Mouse (Mus musculus): ENCODE results near the gene Rbx1.

Rbx1 gene

DNA sequence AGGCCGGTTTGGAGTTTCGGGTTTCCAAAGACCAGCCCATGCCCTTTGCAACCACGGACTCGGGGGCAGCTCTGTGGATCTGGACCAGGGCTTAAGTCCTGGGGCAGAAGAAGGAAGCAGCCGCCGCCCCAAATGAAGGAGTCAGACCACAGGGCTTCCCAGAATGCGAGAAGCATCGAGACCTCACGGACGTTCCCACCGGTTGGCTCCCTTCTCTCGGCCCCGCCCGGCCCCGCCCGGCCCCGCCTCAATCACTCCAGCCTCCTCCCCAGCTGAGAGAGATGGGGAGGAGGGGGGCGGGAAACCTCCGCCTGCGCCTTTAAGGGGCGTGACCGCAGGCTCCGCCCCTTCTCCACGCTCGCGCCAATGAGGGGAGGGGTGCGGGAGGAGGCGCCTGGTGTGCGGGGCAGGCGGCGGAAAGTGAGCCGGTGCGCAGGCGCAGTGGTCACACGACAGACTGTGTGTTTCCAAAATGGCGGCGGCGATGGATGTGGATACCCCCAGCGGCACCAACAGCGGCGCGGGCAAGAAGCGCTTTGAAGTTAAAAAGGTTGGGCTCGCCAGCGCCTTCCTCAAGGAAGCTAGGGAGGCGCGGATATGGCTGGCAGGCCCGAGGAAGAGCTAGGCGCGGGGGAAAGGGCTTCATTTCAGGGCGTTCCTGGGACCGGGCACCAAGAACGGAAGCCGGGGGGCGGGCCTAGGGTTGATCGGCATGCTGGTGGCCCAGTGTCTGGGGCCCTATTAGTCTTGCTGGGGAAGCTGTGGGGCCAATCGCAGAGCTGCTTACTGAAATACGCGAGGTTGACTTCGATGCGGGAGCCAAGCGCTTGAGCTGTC lies at the start of gene Rbx1:
Rbx1 (plus strand) TSS at position 396 of the 837 bp plus-strand sequence.
- under 1% methylated on average over 62 of the region's 62 CpGs for WGBS

GRCm38 (mm10) chr15:81416763-81417310 lies 49.3 kb upstream of the Rbx1 start:
- WGBS = 15% methylated on average over 22 of the region's 22 CpGs

DNA sequence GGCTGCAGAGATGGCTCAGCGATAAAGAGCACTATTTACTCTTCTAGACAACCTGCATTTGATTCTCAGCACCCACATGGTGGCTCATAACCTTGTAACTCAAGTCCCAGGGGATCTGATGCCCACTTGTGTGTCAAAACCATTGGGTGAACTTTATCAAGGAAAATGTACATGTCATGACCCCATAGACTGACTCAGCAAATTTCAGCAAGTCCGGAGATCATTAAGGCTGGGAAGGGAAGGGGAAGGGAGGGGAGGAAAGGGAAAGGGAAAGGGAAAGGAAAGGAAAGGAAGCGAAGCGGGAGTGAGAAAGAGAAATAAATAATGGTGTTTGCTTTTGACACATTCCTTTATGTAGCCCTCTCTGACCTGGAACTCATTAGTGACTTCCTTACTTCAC lies 48.0 kb upstream of the Rbx1 start:
- 93% methylated on average over 4 of the region's 4 CpGs for WGBS

DNA sequence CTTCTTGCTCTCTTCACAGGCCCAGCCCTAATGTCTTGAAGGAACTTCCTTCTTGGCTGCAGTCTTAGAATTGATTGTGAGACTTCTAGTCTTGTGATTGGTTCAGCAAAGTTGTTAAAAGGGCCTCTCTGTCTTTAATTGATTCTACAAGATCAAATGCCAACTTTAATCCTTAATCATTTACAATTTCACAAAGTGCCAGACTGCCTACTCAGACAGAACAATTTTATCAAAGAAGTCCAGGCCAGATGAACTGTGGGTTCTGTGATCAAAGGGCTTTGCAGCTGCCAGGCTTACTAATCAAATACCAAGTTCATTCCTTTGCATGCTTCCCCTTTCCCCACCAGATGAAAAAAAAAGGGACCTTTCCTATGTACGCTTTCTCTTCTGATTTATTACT lies 44.6 kb upstream of the Rbx1 start:
- WGBS = 60% methylated on average over 1 of the region's 1 CpGs

GRCm38 (mm10) chr15:81422156-81422681 lies 43.9 kb upstream of the Rbx1 start:
- 50% methylated on average over 7 of the region's 7 CpGs for WGBS

- WGBS = 93% methylated on average over 3 of the region's 3 CpGs
Observed at GRCm38 (mm10) chr15:81425311-81425710, 40.8 kb upstream of the Rbx1 start.

- WGBS = 78% methylated on average over 2 of the region's 2 CpGs
Observed at GRCm38 (mm10) chr15:81427947-81428346, 38.1 kb upstream of the Rbx1 start.

GRCm38 (mm10) chr15:81431195-81431594 lies 34.9 kb upstream of the Rbx1 start:
- 84% methylated on average over 1 of the region's 1 CpGs for WGBS

DNA sequence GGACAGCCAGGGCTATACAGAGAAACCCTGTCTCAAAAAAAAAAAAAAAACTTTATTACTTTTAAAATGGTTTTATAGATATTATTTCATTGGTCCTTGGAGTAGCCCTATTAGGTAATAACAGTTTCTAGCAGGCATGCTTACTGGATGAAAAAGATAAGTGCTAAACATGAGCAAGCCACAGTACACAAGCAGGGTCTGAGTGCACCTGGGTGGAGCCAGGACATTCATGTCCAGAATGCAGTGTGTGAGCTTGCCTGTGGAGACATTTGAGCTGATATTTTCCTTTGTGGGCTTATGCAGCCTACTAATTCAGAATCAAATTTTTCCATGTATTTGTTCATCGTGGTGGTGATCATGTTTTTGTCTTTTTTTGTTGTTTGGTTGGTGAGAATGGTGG lies 27.8 kb upstream of the Rbx1 start:
- WGBS = 95% methylated on average over 1 of the region's 1 CpGs

DNA sequence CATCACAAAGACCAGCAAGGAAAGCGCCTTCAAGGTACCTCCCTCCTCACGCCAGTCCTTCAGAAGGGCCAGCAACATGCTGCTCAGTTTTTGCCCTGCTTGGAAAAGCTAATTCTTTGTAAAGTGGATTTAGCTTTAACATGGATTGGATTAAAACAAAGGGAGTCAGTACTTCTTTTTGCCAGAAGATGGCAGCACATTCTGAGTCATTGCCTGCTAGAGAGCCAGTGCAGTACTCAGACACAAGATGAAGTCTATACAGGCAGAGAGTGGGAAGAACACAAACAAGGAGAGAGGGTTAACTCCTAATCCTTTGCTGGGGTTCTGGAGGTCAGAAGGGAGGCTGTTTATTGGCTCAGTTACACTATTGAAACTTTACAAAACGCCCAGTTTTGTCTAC lies 17.6 kb upstream of the Rbx1 start:
- WGBS = 37% methylated on average over 3 of the region's 3 CpGs

DNA sequence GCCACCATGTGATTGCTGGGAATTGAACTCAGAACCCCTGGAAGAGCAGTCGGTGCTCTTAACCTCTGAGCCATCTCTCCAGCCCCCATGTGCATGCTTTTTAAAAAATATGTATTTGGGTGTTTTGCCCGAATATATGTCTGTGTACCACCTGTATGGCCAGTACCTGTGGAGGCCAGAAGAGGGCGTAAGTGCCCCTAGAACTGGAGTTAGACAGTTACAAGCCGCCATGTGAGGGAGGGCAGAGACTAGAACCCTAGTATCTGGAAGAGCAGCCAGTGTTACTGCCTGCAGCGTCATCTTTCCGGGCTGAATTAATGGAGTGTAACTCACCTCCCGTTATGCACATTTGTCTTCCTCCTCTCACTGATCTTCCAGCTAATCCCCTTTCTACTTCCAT lies 4.6 kb upstream of the Rbx1 start:
- WGBS = 85% methylated on average over 7 of the region's 7 CpGs

- WGBS = 60% methylated on average over 12 of the region's 12 CpGs
Observed at GRCm38 (mm10) chr15:81465016-81465660, 958 bp upstream of the Rbx1 start.

- WGBS = under 1% methylated on average over 15 of the region's 15 CpGs
Observed at GRCm38 (mm10) chr15:81466738-81467113, 630 bp downstream of the Rbx1 start.

- 86% methylated on average over 8 of the region's 8 CpGs for WGBS
Observed at GRCm38 (mm10) chr15:81470735-81471134, 4.6 kb downstream of the Rbx1 start.

- 93% methylated on average over 5 of the region's 5 CpGs for WGBS
Observed at GRCm38 (mm10) chr15:81472256-81472655, 6.2 kb downstream of the Rbx1 start.

DNA sequence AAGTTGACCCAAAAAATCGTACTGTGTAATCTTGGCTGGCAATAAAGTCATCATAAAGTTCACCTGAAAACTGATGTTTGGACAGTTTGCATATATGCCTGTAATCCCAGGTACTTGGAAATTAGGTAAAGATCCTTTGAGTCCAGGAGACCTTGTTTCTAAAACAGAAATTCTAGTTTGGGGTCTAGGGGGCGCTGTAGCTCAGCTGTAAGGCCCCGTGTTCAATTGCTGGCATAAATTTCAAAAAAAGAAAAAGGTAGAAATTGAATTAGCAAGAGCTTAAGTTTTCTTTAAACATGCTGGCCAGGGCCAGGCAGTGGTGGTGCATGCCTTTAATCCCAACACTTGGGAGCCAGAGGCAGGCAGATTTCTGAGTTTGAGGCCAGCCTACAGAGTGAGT lies 9.6 kb downstream of the Rbx1 start:
- WGBS = 29% methylated on average over 3 of the region's 3 CpGs

DNA sequence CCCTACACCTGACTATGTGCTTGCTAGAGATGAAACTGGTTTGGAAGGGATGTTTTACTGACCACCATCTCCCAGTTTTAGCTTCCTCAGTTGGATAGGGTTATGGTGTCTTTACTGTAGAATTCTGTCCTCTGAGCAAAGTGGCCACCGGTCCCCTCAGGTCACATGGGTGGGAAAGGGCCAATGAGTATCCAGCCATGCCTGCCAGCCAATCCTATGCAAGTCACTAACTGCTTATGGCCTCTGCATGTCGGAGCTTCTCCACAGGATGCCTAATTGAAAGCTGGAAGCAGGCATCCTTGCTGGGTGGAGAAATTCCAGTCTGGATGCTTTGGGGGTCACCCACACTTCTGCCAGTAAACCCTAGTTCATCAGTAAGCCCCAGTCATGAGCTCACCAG lies 10.5 kb downstream of the Rbx1 start:
- 12% methylated on average over 2 of the region's 2 CpGs for WGBS

- WGBS = 80% methylated on average over 21 of the region's 21 CpGs
Observed at GRCm38 (mm10) chr15:81479446-81480213, 13.5 kb downstream of the Rbx1 start.

DNA sequence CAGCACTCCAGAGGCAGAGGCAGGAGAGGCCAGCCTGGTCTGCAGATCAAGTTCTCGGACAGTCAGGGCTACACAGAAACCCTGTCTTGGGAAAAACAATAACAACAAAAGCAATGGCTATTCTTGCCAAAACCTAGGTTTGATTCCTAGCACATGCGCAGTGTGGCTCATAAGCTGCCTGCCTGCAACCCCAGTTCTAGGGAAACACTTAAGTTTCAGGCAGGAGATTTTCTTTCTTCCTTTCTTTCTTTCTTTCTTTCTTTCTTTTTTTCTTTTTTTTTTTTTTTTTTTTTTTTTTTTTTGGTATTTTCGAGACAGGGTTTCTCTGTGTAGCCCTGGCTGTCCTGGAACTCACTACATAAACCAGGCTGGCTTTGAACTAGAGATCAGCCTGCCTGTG lies 14.2 kb downstream of the Rbx1 start:
- 75% methylated on average over 3 of the region's 3 CpGs for WGBS

DNA sequence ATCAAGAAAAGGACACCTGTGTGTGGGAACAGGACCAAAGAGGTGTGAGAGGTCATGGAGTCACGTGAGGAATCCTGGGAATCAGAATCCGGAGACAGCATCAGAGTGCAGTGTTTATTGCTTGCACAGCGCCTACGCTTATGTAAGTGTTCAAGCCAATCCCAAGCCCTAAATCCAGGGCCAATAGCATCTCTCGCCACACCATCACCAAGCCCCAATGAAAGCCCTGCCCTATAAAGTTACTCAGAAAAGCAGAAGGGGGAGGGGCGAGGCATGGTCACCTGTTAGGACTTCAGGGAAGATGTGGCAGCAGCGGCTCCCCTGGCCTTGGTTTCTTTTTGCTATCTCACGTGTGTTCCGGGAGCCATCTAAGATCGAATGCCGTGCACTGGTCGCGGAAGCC lies 14.9 kb downstream of the Rbx1 start:
- WGBS = 18% methylated on average over 13 of the region's 13 CpGs

DNA sequence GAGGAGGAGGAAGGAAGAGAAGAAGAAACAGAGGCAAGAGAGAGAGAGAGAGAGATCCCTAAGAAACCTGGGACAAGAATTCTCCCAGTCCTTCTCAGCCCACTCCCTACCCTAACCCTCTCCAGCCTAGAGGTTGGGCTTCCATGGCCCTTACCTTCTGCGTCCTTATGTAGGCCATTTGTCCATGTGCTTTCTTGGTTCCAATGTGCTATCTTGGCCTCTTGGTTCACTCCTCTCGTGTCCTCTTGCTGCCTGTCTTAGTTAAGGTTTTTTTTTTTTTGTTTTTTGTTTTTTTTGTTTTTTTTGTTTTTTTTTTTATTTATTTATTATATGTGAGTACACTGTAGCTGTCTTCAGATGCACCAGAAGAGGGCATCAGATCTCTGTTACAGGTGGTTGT lies 16.9 kb downstream of the Rbx1 start:
- WGBS = 85% methylated on average over 2 of the region's 2 CpGs

DNA sequence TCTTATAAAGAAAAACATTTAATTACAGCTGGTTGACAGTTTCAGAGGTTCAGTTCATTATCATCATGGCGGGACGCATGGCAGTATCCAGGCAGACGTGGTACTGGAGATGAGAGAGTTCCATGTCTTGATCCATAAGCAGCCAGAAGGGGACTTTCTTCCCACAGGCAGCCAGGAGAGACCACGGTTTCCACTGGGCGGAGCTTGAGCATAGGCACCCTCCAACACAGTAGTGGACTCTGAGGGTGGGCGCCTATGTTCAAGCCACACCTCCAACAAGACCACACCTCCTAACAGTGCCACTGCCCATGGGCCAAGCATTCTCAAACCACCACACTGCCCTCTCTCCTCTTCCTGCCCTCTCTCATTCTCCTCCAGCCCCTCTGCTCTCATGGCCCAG lies 17.6 kb downstream of the Rbx1 start:
- WGBS = 96% methylated on average over 6 of the region's 6 CpGs

All from cerebral cortex, adult 2 months (tissue).